Mouse (Mus musculus) cortical plate, adult 2 months (tissue): ENCODE data around the gene Alox12.

ENCODE experiments used
- CTCF ChIP-seq: fragments of 200-500 bp; IDR thresholded peaks from 2 replicates; pipeline ENCODE4 v1.5.1; 2011; ENCODE audit warnings: mild to moderate bottlenecking, control low read depth, low read length; ENCODE audit not compliant: insufficient read depth; ENCODE audit errors: extremely low read depth
- POLR2A ChIP-seq: fragments of 200-500 bp; IDR thresholded peaks from 2 replicates; pipeline ENCODE4 v1.6.1; 2011; ENCODE audit warnings: mild to moderate bottlenecking, low read length, control low read depth; ENCODE audit not compliant: insufficient read depth; ENCODE audit errors: extremely low read depth

DNA sequence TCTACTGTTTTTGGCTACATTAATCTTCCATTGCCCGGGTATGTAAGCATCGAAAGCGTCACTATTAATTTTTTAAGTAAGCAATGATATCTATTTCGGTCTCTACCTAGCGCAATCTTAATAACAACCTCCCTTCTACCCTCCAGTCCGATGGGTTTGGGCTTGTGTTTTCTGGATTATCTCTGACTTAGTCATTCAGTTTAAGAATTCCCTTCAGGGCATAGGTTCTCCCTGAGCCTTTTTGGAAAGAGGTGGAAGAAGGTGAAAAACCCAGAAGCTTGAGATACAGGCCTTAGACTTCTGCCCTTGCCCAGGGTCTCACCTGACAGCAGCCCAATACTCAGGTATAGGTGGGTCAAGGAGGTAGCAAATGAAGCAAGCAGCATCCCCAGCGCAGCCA lies 35.3 kb downstream of the Alox12 start:
- TF ChIP-seq CTCF (no peak), POLR2A (no peak)
